Mouse (Mus musculus): ENCODE data around the gene Uri1.

DNA sequence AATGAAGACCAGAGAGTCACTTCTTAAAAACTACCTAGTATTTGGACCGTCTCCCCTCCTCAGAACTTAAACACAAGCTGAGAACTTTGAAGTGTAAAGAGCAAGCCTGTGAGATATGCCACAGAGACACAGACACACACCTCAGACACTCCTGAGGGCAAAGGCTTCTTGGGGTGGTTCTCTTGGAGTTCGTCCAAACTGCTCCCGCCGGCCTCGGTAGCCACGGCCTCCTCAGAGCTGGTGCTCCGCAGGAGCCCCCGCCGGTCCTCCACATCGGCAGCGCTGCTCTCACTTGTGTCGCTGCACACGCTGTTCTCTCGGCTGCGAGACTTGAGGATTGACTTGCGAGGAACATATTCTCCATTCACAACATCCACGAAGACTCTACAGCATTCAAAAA lies 61.0 kb downstream of the Uri1 start:
- TF ChIP-seq CTCF (IDR thresholded peaks at IDR 0.05; ENCODE audit: control insufficient read depth, insufficient read depth, low read length): no peak
- no peak for TF ChIP-seq POLR2A (IDR thresholded peaks at IDR 0.05; ENCODE audit: borderline replicate concordance, control insufficient read depth, low read depth, low read length)
